Mouse (Mus musculus) liver, adult (tissue): ENCODE data around the gene Ccdc6.

ENCODE experiments used
- GATA4 ChIP-seq: IDR thresholded peaks from 2 replicates; pipeline ENCODE4 v1.6.1; 2014; ENCODE audit warnings: mild to moderate bottlenecking, low read length; ENCODE audit not compliant: insufficient replicate concordance

The Ccdc6 gene

DNA sequence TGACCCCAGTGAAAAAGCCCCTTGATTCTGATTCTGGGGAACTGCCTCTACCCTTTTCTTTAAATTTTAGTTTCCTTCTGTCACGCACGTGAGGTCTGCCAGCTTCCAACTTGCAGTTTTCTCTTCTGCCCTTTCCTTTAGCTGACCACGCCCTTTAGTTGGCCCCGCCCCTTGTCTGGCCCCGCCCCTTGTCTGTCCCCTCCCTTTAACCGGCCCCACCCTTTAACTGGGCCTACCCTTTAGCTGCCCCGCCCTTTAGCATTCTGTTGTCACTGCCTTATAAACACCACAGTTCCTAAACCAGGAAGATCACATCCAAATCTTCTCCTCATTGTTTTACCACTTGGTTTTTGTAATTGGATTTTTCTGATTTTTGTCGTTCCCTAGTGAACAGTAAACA lies 41.2 kb downstream of the Ccdc6 start:
- no peak for TF ChIP-seq GATA4

DNA sequence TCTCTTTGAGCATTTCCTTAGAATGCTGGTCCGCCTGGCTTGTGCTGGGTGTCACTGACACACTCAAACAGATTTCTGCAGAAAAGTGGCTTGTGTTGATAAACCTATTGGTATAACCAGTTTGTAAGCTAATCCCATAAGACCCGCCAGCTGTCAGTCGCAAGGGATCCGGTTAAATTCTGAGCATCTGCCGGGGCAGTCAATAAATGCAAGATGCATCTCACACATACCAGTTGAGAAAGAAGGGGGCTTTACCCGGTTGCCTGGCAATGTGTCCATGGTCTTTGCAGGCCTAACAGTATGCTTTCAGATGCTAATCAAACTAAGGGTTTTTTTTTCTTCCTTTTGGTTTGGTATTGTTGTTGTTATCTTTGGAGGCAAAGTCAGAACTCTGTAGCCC lies 42.4 kb downstream of the Ccdc6 start:
- no peak for TF ChIP-seq GATA4

DNA sequence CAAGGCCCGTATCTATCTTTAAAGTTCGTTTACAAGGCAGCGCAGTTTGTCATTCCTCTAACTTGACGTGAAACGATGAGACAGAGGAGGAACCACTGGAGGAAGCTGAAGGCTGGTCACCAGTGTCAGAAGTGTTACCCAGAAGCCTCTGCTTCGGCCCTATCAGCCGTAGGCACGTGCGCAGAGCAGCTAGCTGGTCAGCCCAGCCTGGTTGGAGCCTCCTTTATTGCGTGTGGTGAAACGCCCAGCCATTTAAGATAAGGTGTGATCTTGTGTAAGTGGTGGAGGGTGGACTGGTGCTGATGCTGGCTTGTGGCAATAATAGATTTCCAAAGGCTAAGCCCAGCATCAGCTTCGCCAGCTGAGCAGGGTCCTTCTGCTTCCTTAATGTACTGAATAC lies 43.5 kb downstream of the Ccdc6 start:
- TF ChIP-seq GATA4: no peak

DNA sequence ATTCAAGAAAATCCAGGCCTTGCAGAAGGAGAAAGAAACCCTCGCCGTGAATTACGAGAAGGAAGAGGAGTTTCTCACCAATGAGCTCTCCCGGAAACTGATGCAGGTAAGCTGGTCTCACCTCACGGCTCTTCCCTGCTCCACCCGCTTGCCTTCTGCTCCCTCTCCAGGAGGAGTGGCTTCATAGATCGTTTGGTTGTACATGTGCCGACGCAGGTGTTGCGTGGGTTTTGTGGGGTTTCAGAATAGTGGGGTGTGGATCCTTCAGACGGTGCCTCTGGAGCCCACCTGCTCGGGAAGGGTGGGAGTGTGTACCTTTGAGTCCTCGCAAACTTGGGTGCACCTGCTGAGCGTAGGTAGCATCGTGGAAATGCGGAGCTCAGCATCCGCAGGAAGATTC lies 45.7 kb downstream of the Ccdc6 start:
- TF ChIP-seq GATA4: no peak

DNA sequence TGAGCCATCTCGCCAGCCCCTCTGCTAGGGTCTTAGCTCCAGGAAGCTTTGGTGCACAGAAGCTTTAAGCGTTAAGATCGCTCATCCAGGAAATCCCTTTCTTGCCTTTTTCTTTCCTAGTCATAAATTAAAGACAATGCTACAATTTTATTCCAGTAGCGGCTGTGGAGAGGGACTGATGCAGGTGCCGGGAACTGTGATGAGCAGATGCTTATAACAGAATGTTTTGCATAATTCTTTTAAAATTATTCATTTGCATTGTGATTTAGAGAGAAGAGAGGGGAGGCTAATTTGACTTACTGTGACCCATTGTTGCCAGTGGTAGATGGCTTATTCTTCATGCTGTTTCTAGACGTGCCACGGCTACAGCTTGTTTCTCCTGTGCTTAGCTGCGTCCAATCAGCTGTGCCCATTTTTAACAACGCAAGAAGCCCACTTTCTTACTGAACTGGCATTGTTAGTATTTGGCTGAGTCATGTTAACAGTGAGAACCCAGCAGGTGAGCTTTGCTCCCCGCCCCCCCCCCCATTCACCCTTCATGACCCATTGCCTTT lies 47.2 kb downstream of the Ccdc6 start:
- no peak for TF ChIP-seq GATA4

DNA sequence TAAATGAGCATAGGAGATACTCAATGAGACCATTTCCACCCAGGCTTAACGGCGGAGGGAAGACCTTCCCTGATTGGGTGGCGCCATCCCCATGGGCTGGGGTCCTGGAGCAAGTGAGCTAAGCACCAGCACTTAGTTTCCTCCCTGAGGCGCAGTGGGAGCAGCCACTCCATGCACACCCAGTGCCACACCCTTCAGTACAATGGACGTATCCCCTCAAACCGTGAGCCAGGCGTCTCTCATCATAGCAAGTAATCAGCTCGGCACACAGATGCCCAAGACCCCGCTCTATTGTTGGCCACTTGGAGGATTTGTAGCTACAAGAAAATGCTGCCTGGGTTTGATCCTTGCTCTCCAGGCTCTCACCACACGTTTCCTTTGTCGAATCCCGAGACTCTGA lies 49.0 kb downstream of the Ccdc6 start:
- no peak for TF ChIP-seq GATA4

DNA sequence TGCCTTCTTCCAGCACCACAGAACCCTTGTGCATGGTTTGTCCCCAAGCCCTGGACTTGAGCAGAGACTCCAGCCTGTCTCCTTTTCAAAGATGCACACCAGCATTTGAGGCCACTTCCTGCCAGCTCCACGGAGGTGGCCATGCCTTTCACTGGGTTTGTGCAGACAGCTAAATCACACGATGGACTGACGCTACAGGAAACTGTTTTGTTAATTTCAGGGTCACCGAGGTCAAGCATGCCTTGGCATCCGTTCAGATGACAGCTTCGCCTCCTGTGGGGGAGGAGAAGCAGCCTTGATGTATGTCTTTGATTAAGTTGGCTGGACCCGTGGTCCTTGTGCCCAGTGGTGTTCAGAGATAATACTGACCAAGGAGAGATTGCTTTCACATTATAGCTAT lies 52.2 kb downstream of the Ccdc6 start:
- TF ChIP-seq GATA4: no peak

DNA sequence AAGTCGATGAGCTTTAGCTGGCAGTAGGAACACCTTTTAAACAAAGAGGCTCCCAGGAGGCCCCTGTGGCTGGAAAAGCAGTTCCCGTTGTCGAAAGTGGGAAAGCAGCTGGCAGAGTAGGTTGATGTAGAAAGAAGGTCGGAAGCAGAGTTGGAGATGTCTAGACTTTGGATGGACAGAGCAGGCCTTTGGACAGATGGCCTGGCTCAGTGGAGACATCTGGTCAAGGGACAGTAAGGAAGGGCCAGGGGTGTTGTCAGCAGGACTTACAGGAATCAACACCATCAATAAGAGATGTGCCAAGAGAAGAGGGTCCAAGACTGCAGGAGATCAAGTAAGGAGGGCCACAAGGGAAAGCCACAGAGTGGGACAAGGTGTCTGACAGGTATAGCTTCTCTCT lies 53.4 kb downstream of the Ccdc6 start:
- no peak for TF ChIP-seq GATA4

DNA sequence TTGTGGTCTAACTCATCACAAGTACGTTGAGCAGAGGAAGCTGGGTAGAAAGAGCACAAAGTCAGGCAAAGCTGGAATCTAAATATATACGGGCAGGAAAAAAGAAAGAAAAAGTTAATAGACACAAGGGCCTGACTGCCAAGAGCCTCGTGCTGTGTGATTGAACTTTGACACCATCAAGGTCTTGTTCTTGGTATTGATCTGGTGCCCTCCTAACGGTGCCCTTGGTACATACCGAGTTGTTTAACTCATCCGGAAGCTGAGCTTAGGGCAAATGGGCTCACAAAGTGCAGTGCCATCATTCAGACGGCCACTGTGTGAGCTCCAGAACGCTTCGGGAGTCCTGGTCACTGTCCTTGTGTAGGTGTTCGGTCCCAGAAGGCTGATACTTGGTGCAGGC lies 54.2 kb downstream of the Ccdc6 start:
- no peak for TF ChIP-seq GATA4

DNA sequence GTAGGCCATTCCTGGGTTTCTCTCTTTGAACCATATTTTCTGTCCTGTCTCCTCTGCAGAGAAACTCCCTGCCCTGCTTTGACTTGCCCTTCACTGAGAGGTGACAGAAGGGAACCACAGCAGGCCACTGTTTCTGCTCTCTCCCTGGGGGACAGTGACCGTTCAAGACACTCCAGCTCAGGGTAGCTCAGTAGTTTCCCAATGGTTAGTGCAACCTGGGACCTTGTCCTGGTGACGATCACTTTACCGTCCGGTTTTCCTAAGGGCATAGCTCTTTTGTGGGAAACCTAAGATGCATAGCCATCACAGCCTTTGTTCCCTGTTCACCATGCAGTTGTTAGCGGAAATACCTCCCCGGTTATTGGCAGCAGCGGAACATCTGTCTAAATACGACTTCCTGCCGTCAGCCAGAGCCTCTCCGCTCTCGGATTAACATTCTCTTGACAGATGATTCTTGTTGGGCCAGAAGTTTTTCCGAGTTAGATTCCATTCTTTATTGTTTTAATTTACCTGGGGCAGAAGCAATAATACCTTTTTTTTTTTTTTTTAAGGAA lies 55.3 kb downstream of the Ccdc6 start:
- TF ChIP-seq GATA4: no peak

DNA sequence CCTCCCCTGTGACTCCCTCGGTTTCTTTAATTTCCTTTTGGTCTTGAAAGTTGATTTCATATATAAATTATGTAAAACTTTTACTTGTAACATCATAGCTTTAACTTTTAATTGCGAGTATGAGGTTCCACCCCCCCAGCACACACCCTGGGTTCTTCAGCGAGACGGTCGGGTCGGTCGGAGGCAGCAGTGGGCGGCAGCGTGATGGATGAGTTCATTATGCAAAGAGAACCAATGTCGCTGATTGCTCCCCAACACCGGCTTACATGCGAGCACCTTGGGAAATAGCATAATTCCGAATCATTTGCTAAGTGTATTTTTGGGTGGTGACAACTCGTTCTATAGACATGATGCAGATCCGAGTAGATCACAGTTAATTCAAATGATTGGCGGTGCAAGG lies 56.9 kb downstream of the Ccdc6 start:
- TF ChIP-seq GATA4: no peak

DNA sequence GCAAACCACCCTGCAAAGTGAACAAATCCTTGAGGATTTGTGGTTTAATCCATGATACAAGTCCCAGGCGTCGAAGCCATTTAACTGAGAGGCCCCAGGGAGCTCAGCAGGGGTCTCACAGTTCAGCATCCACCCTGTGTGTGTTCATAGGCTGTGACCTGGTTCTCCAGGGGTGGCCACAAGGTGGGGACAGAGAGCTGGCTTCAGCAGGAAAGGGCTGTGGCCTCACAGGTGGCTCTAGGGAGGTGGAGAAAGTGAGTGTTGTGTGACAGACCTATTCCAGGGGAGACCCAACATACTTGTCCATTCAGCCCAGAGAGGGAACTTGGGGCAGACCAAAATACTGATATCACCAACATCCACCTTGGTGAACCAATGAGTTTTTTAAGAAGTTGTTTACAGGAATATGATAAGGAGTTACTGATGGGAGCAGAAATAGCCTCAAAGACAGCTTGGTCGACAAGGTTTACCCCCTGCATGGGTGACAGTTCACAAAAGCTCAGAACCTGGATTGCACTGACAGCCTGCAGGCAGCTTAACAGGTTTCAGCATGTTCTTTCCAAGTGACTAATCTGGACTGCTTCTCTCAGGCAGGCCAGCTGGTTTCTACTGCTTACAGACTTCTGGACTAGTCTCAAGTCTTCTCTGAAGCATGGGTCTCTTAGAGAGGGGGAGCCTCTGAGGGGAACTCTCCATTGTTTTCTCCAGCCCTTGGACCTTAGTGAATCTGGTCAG lies 59.7 kb downstream of the Ccdc6 start:
- no peak for TF ChIP-seq GATA4

DNA sequence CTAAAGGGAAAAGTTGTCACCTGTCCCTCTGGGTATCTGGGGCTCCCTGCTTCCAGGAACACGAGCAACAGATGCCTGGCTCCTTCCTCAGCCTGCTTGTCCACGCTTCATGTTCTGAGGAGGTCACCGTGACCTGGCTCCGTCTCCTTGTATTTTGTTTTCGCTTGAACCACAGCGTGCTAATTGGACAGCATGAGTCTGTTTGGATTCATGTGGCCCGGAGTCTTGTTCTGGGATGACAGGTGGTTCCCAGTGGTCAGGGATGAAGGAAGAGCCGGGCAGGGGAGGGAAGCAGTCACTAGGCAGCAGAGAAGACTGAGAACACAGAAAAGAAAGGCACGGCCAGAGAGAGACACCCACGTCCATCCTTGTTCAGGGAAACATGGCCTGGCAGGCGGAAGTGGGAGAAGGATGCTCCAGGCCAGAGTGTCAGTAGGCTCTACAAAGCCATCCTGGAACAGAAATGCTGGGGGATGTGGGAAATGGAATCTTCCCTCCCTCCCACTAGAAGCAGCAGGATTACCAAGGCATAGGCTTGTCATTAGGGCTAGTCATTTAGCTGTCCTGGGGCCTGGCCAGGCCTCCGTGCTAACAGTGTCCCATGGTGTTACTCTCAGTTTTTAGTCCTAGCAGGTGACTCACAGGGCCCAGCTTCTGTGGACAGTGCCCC lies 62.9 kb downstream of the Ccdc6 start:
- no peak for TF ChIP-seq GATA4

DNA sequence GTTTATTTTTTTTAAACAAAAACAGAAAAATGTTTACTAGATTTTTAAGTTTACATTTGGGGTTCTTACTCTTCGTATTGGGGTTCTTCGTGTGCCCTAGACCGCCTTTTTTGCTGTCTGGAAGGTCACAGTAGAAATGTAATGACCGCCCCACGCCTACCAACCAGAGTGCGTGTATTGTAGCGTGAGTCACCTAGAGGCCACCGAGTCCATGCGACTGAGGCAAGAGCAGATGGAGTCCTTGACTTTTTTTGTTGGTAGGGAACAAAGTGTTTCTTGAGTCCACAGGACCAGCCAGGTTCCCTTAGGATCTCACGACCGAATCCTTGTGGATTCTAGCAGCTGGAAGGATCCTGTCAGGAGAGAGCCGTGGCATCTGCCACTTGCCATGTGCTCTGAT lies 63.9 kb downstream of the Ccdc6 start:
- no peak for TF ChIP-seq GATA4

DNA sequence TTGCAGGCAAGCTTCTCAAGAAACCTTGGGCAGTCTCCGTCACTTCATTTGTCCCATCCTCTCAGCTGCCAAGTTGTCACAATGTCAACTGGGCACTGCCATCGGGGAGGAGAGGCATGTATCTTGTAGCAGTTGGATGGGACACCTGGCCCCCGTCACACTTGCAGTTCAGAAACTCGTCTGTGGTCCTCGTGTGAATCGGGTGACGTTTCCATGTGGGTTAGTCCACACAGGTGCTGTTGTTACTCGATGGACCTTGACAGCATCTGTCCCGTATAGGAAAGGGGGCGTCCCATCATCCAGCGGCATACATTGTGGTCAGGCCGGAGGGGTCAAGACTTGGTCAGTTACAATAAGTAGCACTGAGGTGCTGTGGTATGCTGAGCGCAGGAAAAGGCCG lies 64.6 kb downstream of the Ccdc6 start:
- TF ChIP-seq GATA4: no peak

DNA sequence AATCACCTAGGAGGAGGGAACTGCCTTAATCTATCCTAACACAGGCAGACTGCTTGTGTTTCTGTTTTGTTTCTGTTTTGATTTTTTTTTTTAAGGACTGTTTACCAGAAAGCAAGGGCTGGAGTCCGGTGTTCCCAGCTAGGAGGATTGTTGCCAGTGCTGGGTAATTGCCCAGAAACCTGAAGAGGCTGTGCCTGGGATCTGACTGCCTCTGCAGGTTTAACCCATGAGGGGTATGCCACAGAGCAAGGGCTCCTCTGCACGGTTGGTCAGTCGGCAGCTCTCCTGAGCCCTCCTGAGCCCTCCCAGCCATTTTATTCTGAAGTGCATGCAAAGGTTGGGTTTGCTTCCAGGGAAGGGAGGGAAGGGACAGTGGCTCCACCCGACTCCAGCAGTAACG lies 66.8 kb downstream of the Ccdc6 start:
- TF ChIP-seq GATA4: no peak
